8 mouse cellular contexts compared by ENCODE assay signal in genomic region chr9:30942512-30943313, GRCm38 (mm10). TPM values are rescaled to one million over a fixed set of nuclear protein-coding genes. Genes with fewer than 3 reads are reported as not detected.
DNase-seq lines count a peak whose midpoint lies in the region; ATAC-seq lines count a peak whose summit lies in the region.

Gene Adamts8, plus strand, starts transcription at chr9:30942562.

- no peaks in the 10 kb centered on the region for H3K9me3 ChIP-seq in intestine, embryonic 15.5 days
- no peaks in the 10 kb centered on the region for H3K9me3 ChIP-seq in liver, embryonic 11.5 days (ENCODE audit: control insufficient read depth, low read length)

- H3K4me1 ChIP-seq in intestine, embryonic 15.5 days (replicated peaks), result peaks cover 19% of the 10 kb centered on the region; the same call in 1 of the 2 replicates
- no peaks in the 10 kb centered on the region for H3K4me1 ChIP-seq in liver, embryonic 11.5 days (replicated peaks; ENCODE audit: control insufficient read depth, insufficient read depth, low read length)

- peak; percentile 84 for ATAC-seq in intestine, embryonic 15.5 days
- no peak for ATAC-seq in liver, embryonic 11.5 days (replicated peaks; ENCODE audit: low FRiP score)
- no peak for ATAC-seq in activated CD4-positive, CD25-positive, alpha-beta regulatory T cell, adult 4 months

- peak; percentile 53 for DNase-seq in kidney, adult 18-20 months
- no peak for DNase-seq in kidney, adult 9 months
- peak; percentile 66 for DNase-seq in adrenal gland, postnatal 14 days
- DNase-seq in forelimb bud, embryonic 11.5 days (ENCODE audit: low read depth, low spot score), result peak; percentile 58
- peak; percentile 43 for DNase-seq in liver, embryonic 11.5 days (ENCODE audit: low spot score)
- peak; percentile 83 for DNase-seq in retina, postnatal 1 day

- H3K27ac ChIP-seq in intestine, embryonic 15.5 days, result peak within 1 kb of the TSS; percentile 44
- no peak within 1 kb of the TSS for H3K27ac ChIP-seq in liver, embryonic 11.5 days (ENCODE audit: low read depth, low read length)

- H3K27me3 ChIP-seq in intestine, embryonic 15.5 days (replicated peaks), result peaks cover 41% of the 10 kb centered on the region
- H3K27me3 ChIP-seq in liver, embryonic 11.5 days (replicated peaks; ENCODE audit: control insufficient read depth, insufficient read depth, low read length), result peaks cover 56% of the 10 kb centered on the region

- peak within 1 kb of the TSS; percentile 98 for H3K4me2 ChIP-seq in intestine, embryonic 15.5 days (replicated peaks)
- H3K4me2 ChIP-seq in liver, embryonic 11.5 days, result peak within 1 kb of the TSS; percentile 87

- peak within 1 kb of the TSS; percentile 62 for H3K9ac ChIP-seq in intestine, embryonic 15.5 days
- H3K9ac ChIP-seq in liver, embryonic 11.5 days (ENCODE audit: low read depth, low read length), result no peak within 1 kb of the TSS

- under 1% methylated on average over 88 of the region's 96 CpGs for WGBS in intestine, embryonic 15.5 days
- 1% methylated on average over 90 of the region's 96 CpGs for WGBS in liver, embryonic 11.5 days

- peak within 1 kb of the TSS; percentile 61 for H3K4me3 ChIP-seq in intestine, embryonic 15.5 days (replicated peaks)
- H3K4me3 ChIP-seq in liver, embryonic 11.5 days (ENCODE audit: low read depth, low read length), result peak within 1 kb of the TSS; percentile 51

- no peaks in the 10 kb centered on the region for H3K36me3 ChIP-seq in intestine, embryonic 15.5 days
- H3K36me3 ChIP-seq in liver, embryonic 11.5 days (ENCODE audit: control insufficient read depth, insufficient read depth, low read length), result no peaks in the 10 kb centered on the region

RNA-seq across cellular contexts. Expression of gene Adamts8, which starts in this region (rescaled TPM):
- total RNA-seq in adrenal gland, postnatal 14 days (2021), result 0.37 and 0.38 TPM in 2 replicates
- 13.5 and 14.0 TPM in 2 replicates for polyA plus RNA-seq in intestine, embryonic 15.5 days (2015; fragmentation: Nextera tagmentation; extraction: Ambion mirVana)
- polyA plus RNA-seq in liver, embryonic 11.5 days (2014; fragmentation: Nextera tagmentation; extraction: Ambion mirVana), result 0.12 and 0.19 TPM in 2 replicates
- under 1 TPM in 1 of 2 experiments, not detected in 1; 0.24 TPM for polyA plus RNA-seq in activated CD4-positive, CD25-positive, alpha-beta regulatory T cell, adult 4 months (2017; shearing (Covaris generic))

Comparison
In these comparisons a context has a peak if more than half of its experiments do, and no peak if none do; other contexts are left out.
1. RNA of gene Adamts8 (polyA plus RNA-seq): 13.5 to 14.0 TPM in intestine, embryonic 15.5 days; 0.24 TPM in activated CD4-positive, CD25-positive, alpha-beta regulatory T cell, adult 4 months and 0.12 to 0.19 TPM in liver, embryonic 11.5 days; every median in the first group is over 10 times any median in the second.
2. Peak in DNase-seq in adrenal gland, postnatal 14 days; RNA of the gene not detected or under 1 TPM.
3. Peak in DNase-seq, H3K4me3 ChIP-seq and H3K4me2 ChIP-seq in liver, embryonic 11.5 days; RNA of the gene not detected or under 1 TPM.